ENCODE assay signal across 24 mouse cellular contexts in genomic region chr9:24963290-24963689, GRCm38 (mm10).
"Had no signal": no experiment of that assay in that cellular context is flagged by ENCODE, and none has a peak within 500 bp of the region (broad histone marks: within the 10 kb centered on the region; RNA-seq: fewer than 3 reads in every experiment).

No protein-coding gene starts in this region.

- H3K27me3 ChIP-seq: forebrain, embryonic 15.5 days; hindbrain, embryonic 15.5 days; kidney, embryonic 15.5 days; limb, embryonic 13.5 days; limb, embryonic 15.5 days; liver, embryonic 12.5 days had no signal

- H3K4me2 ChIP-seq: forebrain, embryonic 15.5 days; hindbrain, embryonic 13.5 days; hindbrain, embryonic 15.5 days; kidney, embryonic 15.5 days; limb, embryonic 13.5 days; limb, embryonic 15.5 days; liver, embryonic 12.5 days had no signal

- H3K9me3 ChIP-seq: forebrain, embryonic 15.5 days; hindbrain, embryonic 13.5 days; hindbrain, embryonic 15.5 days; kidney, embryonic 15.5 days; limb, embryonic 13.5 days; limb, embryonic 15.5 days; liver, embryonic 12.5 days had no signal

- H3K4me1 ChIP-seq: forebrain, embryonic 15.5 days; hindbrain, embryonic 15.5 days; kidney, embryonic 15.5 days; limb, embryonic 13.5 days; limb, embryonic 15.5 days; liver, embryonic 12.5 days had no signal

- H3K9ac ChIP-seq: forebrain, embryonic 15.5 days; forebrain, postnatal 0 days; hindbrain, embryonic 13.5 days; hindbrain, embryonic 15.5 days; kidney, embryonic 15.5 days; limb, embryonic 13.5 days; limb, embryonic 15.5 days; liver, embryonic 12.5 days; liver, embryonic 14.5 days had no signal

- H3K36me3 ChIP-seq: forebrain, embryonic 15.5 days; hindbrain, embryonic 13.5 days; hindbrain, embryonic 15.5 days; kidney, embryonic 15.5 days; limb, embryonic 13.5 days; limb, embryonic 15.5 days; liver, embryonic 12.5 days had no signal

- ATAC-seq: forebrain, embryonic 15.5 days; forebrain, postnatal 0 days; hindbrain, postnatal 0 days; intestine, embryonic 16.5 days; liver, embryonic 12.5 days had no signal

- H3K4me3 ChIP-seq: forebrain, embryonic 15.5 days; hindbrain, embryonic 13.5 days; hindbrain, embryonic 15.5 days; kidney, embryonic 15.5 days; limb, embryonic 13.5 days; limb, embryonic 15.5 days; liver, embryonic 12.5 days had no signal

- DNase-seq: forebrain, postnatal 0 days; gastrocnemius, postnatal 14 days; gastrocnemius, postnatal 36 days; heart, postnatal 14 days; kidney, adult 11 months; kidney, adult 2 months; kidney, adult 9 months; kidney, postnatal 14 days; kidney, postnatal 36 days; layer of hippocampus, adult 9-11 months; layer of hippocampus, postnatal 36 days; left cerebral cortex, postnatal 4 days; lung, adult 18-20 months had no signal

- H3K27ac ChIP-seq: forebrain, embryonic 15.5 days; hindbrain, embryonic 13.5 days; hindbrain, embryonic 15.5 days; hindbrain, postnatal 0 days; kidney, embryonic 15.5 days; kidney, postnatal 0 days; limb, embryonic 13.5 days; limb, embryonic 15.5 days; liver, embryonic 12.5 days; liver, embryonic 14.5 days had no signal
